Mouse (Mus musculus) CH12.LX (cell line): ENCODE measurements around the gene Gtdc1. TPM values are rescaled to one million over a fixed set of nuclear protein-coding genes. Genes with fewer than 3 reads are reported as not detected.

Source experiments
- DNase-seq: peaks from one replicate; pipeline ENCODE4 v3.0.0-alpha.2; 2013; ENCODE audit errors: extremely low read depth
- H3K27ac ChIP-seq: 2 replicates; pipeline ENCODE4 v1.5.1; 2012; ENCODE audit warnings: low read depth, mild to moderate bottlenecking, control low read depth, moderate library complexity; ENCODE audit not compliant: insufficient read depth
- H3K27me3 ChIP-seq: replicated peaks from 2 replicates; pipeline ENCODE3; 2012; ENCODE audit warnings: inconsistent platforms
- H3K36me3 ChIP-seq, 2 experiments: replicated peaks in 1 of 2; 2 replicates each; pipeline versions ENCODE3 to v1.6.1; 2012; ENCODE audit warnings: inconsistent platforms in 1 of 2, low read length in 1 of 2, mild to moderate bottlenecking in 1 of 2, mixed read lengths in 1 of 2, moderate library complexity in 1 of 2; ENCODE audit not compliant: control insufficient read depth in 1 of 2, insufficient read depth in 1 of 2
- H3K4me1 ChIP-seq, 2 experiments: 2 replicates each; pipeline ENCODE4 v1.6.1; 2012; ENCODE audit warnings: inconsistent platforms in 1 of 2, moderate library complexity in 1 of 2; ENCODE audit not compliant: insufficient read depth in 2 of 2, control insufficient read depth in 1 of 2
- H3K4me2 ChIP-seq: 2 replicates; pipeline ENCODE4 v1.6.1; 2012; ENCODE audit warnings: low read depth, mild to moderate bottlenecking, control low read depth; ENCODE audit not compliant: poor library complexity, insufficient read depth, severe bottlenecking
- H3K4me3 ChIP-seq, 3 experiments: fragments of 150-350 bp in 1 of 3; sonication (generic) in 1 of 3; replicated peaks in 1 of 3; 2 replicates each; pipeline versions ENCODE3 to v1.5.1; 2011 to 2012; ENCODE audit warnings: low read depth in 2 of 3, low read length in 2 of 3, mild to moderate bottlenecking in 2 of 3, moderate library complexity in 2 of 3, control low read depth in 1 of 3, improper control_type of control experiment in 1 of 3, inconsistent platforms in 1 of 3, mixed read lengths in 1 of 3; ENCODE audit not compliant: poor library complexity in 1 of 3
- H3K79me2 ChIP-seq: replicated peaks from 2 replicates; pipeline ENCODE4 v1.6.1; 2012; ENCODE audit warnings: mild to moderate bottlenecking, moderate library complexity; ENCODE audit not compliant: control insufficient read depth, poor library complexity, insufficient read depth, severe bottlenecking; ENCODE audit errors: extremely low read depth
- H3K9ac ChIP-seq: 2 replicates; pipeline ENCODE4 v1.6.1; 2012; ENCODE audit warnings: low read depth, mild to moderate bottlenecking, control low read depth, moderate library complexity; ENCODE audit not compliant: insufficient read depth
- H3K9me3 ChIP-seq: replicated peaks from 2 replicates; pipeline ENCODE3; 2012; ENCODE audit warnings: low read length, inconsistent platforms, mixed read lengths
- E2F4 ChIP-seq: IDR thresholded peaks from 2 replicates; pipeline ENCODE4 v1.6.1; 2011; ENCODE audit warnings: low read depth, low read length, improper control_type of control experiment; ENCODE audit not compliant: insufficient replicate concordance
- ELF1 ChIP-seq: IDR thresholded peaks from 2 replicates; pipeline ENCODE4 v1.6.1; 2014; ENCODE audit warnings: low read depth, mild to moderate bottlenecking, inconsistent platforms, low read length, improper control_type of control experiment
- EP300 ChIP-seq: IDR thresholded peaks from 2 replicates; pipeline ENCODE4 v1.6.1; 2011; ENCODE audit warnings: low read length, improper control_type of control experiment
- ETS1 ChIP-seq: conservative IDR thresholded peaks from 2 replicates; pipeline ENCODE4 v1.6.1; 2012; ENCODE audit warnings: low read depth, mild to moderate bottlenecking, inconsistent platforms, low read length, improper control_type of control experiment, moderate library complexity
- GABPA ChIP-seq: IDR thresholded peaks from 2 replicates; pipeline ENCODE4 v1.6.1; 2012; ENCODE audit warnings: low read depth, low read length, improper control_type of control experiment, inconsistent platforms; ENCODE audit not compliant: insufficient replicate concordance
- HCFC1 ChIP-seq: IDR thresholded peaks from 2 replicates; pipeline ENCODE4 v1.6.1; 2012; ENCODE audit warnings: low read depth, mild to moderate bottlenecking, inconsistent platforms, low read length, improper control_type of control experiment
- IRF4 ChIP-seq: IDR thresholded peaks from 2 replicates; pipeline ENCODE4 v1.6.1; 2014; ENCODE audit warnings: low read depth, mild to moderate bottlenecking, inconsistent platforms, low read length, improper control_type of control experiment
- JUND ChIP-seq: conservative IDR thresholded peaks from 2 replicates; pipeline ENCODE4 v1.6.1; 2011; ENCODE audit warnings: low read depth, low read length, improper control_type of control experiment
- KAT2A ChIP-seq: IDR thresholded peaks from 2 replicates; pipeline ENCODE4 v1.6.1; 2012; ENCODE audit warnings: low read length, improper control_type of control experiment, inconsistent platforms; ENCODE audit not compliant: insufficient replicate concordance
- MAFK ChIP-seq: IDR thresholded peaks from 2 replicates; pipeline ENCODE4 v1.6.1; 2011; ENCODE audit warnings: low read length, improper control_type of control experiment; ENCODE audit not compliant: insufficient replicate concordance
- MAX ChIP-seq: IDR thresholded peaks from 2 replicates; pipeline ENCODE4 v1.6.1; 2011; ENCODE audit warnings: low read length, improper control_type of control experiment
- MEF2A ChIP-seq: IDR thresholded peaks from 2 replicates; pipeline ENCODE4 v1.6.1; 2014; ENCODE audit warnings: low read depth, mild to moderate bottlenecking, inconsistent platforms, low read length, improper control_type of control experiment, borderline replicate concordance
- MXI1 ChIP-seq: IDR thresholded peaks from 2 replicates; pipeline ENCODE4 v1.6.1; 2011; ENCODE audit warnings: mild to moderate bottlenecking, low read depth, low read length, improper control_type of control experiment
- NELFE ChIP-seq: IDR thresholded peaks from 2 replicates; pipeline ENCODE4 v1.6.1; 2011; ENCODE audit warnings: low read depth, low read length, improper control_type of control experiment
- NRF1 ChIP-seq: IDR thresholded peaks from 2 replicates; pipeline ENCODE4 v1.6.1; 2014; ENCODE audit warnings: low read depth, mild to moderate bottlenecking, inconsistent platforms, low read length, improper control_type of control experiment, moderate library complexity
- PAX5 ChIP-seq: IDR thresholded peaks from 2 replicates; pipeline ENCODE4 v1.6.1; 2012; ENCODE audit warnings: low read length, inconsistent platforms, mixed read lengths
- RAD21 ChIP-seq: IDR thresholded peaks from 2 replicates; pipeline ENCODE4 v1.6.1; 2011; ENCODE audit warnings: low read depth, mild to moderate bottlenecking, low read length, improper control_type of control experiment, moderate library complexity
- RCOR1 ChIP-seq: conservative IDR thresholded peaks from 2 replicates; pipeline ENCODE4 v1.6.1; 2012; ENCODE audit warnings: low read depth, mild to moderate bottlenecking, inconsistent platforms, low read length, improper control_type of control experiment
- SIN3A ChIP-seq: IDR thresholded peaks from 2 replicates; pipeline ENCODE4 v1.6.1; 2012; ENCODE audit warnings: low read length, improper control_type of control experiment, inconsistent platforms
- TBP ChIP-seq: conservative IDR thresholded peaks from 2 replicates; pipeline ENCODE4 v1.6.1; 2011; ENCODE audit warnings: low read depth, low read length, improper control_type of control experiment
- TCF12 ChIP-seq: IDR thresholded peaks from 2 replicates; pipeline ENCODE4 v1.6.1; 2014; ENCODE audit warnings: low read depth, mild to moderate bottlenecking, inconsistent platforms, low read length, improper control_type of control experiment
- ZKSCAN1 ChIP-seq: IDR thresholded peaks from 2 replicates; pipeline ENCODE4 v1.6.1; 2012; ENCODE audit warnings: low read depth, inconsistent platforms, low read length, improper control_type of control experiment, borderline replicate concordance
- ZMIZ1 ChIP-seq: IDR thresholded peaks from 2 replicates; pipeline ENCODE4 v1.6.1; 2012; ENCODE audit warnings: low read depth, mild to moderate bottlenecking, inconsistent platforms, low read length, improper control_type of control experiment
- ZNF384 ChIP-seq: IDR thresholded peaks from 2 replicates; pipeline ENCODE4 v1.6.1; 2012; ENCODE audit warnings: low read depth, low read length, improper control_type of control experiment, inconsistent platforms
- dilution Hi-C: fragments of 300-500 bp; cut with MboI; formaldehyde crosslinking; loops from 2 replicates; pipeline ENCODE4 v1.14.3; 2020; ENCODE audit warnings: low sequenced_read_pairs; ENCODE audit not compliant: extremely low pct_unique_long_range_greater_than_20kb, extremely low pct_ligation_motif_present
- in situ Hi-C: fragments of 300-500 bp; cut with MboI; formaldehyde crosslinking; loops from 3 replicates; pipeline ENCODE4 v1.14.3; 2019; ENCODE audit warnings: low sequenced_read_pairs, low pct_ligation_motif_present, low pct_unique_long_range_greater_than_20kb, mixed read lengths
- polyA plus RNA-seq: library from polyadenylated mRNA; unstranded; fragments of >175 nt; gene quantifications from 2 replicates; pipeline ENCODE4 v1.2.1, GENCODE M21; 2012; ENCODE audit warnings: low read depth; ENCODE audit not compliant: insufficient read length
- total RNA-seq, 2 experiments: library from RNA; depleted of rRNA; stranded (reverse); fragments of 300-350 nt in 1 of 2; fragments of >200 nt in 1 of 2; gene quantifications; 2 replicates each; pipeline ENCODE4 v1.2.3; 2012 to 2014

Gtdc1 gene
- total and polyA plus RNA-seq, 3 experiments: 11.1 to 18.2 (median 15.8) TPM

DNA sequence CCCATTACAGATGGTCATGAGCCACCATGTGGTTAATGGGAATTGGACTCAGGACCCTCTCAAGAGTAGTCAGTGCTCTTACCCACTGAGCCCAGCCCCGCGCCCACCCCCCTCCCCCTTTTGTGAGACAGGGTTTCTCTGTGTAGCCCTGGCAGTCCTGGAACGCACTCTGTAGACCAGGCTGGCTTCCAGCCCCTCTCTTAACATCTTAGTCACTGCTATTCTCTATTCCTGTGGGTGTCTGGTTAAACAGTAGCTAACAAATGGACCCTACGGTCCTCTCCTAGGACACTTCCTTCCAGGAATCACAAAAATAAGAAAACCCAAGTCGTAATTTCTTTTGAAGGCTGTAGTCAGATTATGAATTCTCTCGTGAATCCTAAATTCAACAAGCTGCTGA, 386.6 kb downstream of the Gtdc1 start:
- H3K36me3 ChIP-seq: no peaks in the 10 kb centered on the region
- dilution Hi-C loops: no loop called here
- in situ Hi-C loops: no loop called here
- TF ChIP-seq KAT2A (no peak), MXI1 (no peak), NELFE (no peak), ELF1 (no peak), SIN3A (no peak), TBP (no peak), E2F4 (no peak)
- no peaks in the 10 kb centered on the region for H3K9me3 ChIP-seq
- no peak overlapping the region for H3K27ac ChIP-seq
- no peak for DNase-seq
- peaks cover 3 to 7% of the 10 kb centered on the region in 2 experiments; a peak in 2 of 4 replicates for H3K4me1 ChIP-seq
- no peaks in the 10 kb centered on the region for H3K79me2 ChIP-seq
- no peaks in the 10 kb centered on the region for H3K27me3 ChIP-seq
- H3K4me3 ChIP-seq: no peak overlapping the region
- no peak overlapping the region for H3K9ac ChIP-seq
- no peak overlapping the region for H3K4me2 ChIP-seq

DNA sequence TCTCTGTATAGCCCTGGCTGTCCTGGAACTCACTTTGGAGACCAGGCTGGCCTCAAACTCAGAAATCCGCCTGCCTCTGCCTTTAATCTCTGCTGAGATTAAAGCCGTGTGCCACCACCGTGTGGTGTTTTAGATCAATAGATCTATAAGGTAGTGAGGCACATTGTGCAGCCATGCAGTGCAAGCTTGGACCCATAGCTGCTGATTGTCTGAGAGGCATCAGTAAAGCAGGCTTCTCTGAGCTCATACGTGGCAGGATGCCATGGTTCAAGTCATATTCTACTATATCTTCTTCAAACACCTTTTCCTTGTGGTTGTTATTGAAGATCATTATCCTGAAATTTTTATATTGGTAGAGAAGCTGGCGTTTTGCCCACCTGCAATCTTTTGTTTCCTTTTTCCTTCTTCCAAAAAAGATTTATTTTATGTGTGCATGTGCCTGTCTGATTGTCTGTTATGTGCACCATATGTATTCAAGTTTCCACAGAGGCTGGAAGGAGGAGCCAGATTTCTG, 388.3 kb downstream of the Gtdc1 start:
- H3K4me1 ChIP-seq: peaks cover 0 to 3% of the 10 kb centered on the region in 2 experiments; a peak in 1 of 4 replicates
- TF ChIP-seq RAD21 (no peak), ZKSCAN1 (no peak), MAFK (no peak), HCFC1 (no peak), ZNF384 (no peak)
- no peaks in the 10 kb centered on the region for H3K9me3 ChIP-seq
- no peaks in the 10 kb centered on the region for H3K27me3 ChIP-seq
- in situ Hi-C loops: no loop called here
- no peak overlapping the region for H3K27ac ChIP-seq
- H3K36me3 ChIP-seq: no peaks in the 10 kb centered on the region
- H3K9ac ChIP-seq: no peak overlapping the region
- H3K4me2 ChIP-seq: no peak overlapping the region
- no peaks in the 10 kb centered on the region for H3K79me2 ChIP-seq
- DNase-seq: no peak
- H3K4me3 ChIP-seq: no peak overlapping the region
- dilution Hi-C loops: no loop called here

DNA sequence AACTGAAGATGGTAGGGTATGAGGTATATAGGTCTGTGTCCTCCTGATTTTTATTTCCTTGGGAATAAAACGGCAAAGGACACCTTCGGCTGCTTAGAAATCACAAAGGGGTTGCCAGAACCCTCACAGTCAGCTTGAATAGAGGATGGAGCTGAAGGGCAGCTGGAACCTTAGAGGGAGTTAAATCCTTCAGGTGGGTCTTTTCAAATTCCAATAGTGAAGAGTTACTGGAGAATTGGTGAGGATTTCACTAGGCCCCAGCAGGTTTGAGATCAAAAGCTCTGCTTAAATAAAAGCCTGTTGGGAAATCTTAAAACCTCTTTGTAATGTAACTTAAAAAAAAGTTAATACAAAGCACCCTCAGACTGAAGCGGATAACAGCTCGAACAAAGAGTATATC, 389.3 kb downstream of the Gtdc1 start:
- no peaks in the 10 kb centered on the region for H3K4me1 ChIP-seq
- H3K27ac ChIP-seq: no peak overlapping the region
- H3K4me2 ChIP-seq: no peak overlapping the region
- no peak overlapping the region for H3K9ac ChIP-seq
- H3K36me3 ChIP-seq: no peaks in the 10 kb centered on the region
- H3K9me3 ChIP-seq: no peaks in the 10 kb centered on the region
- in situ Hi-C loops (no loop called here), dilution Hi-C loops (no loop called here)
- no peaks in the 10 kb centered on the region for H3K27me3 ChIP-seq
- no peak overlapping the region for H3K4me3 ChIP-seq
- H3K79me2 ChIP-seq: no peaks in the 10 kb centered on the region
- TF ChIP-seq ZMIZ1 (no peak), EP300 (no peak), NELFE (no peak), MAX (no peak), ZKSCAN1 (no peak), IRF4 (no peak), MEF2A (no peak), PAX5 (no peak), NRF1 (no peak), JUND (no peak), TCF12 (no peak), RCOR1 (no peak), GABPA (no peak), ETS1 (no peak)
- DNase-seq: no peak
